Mouse (Mus musculus) activated CD4-positive, CD25-positive, alpha-beta regulatory T cell, adult 4 months (primary cell): ENCODE data around the gene Scrn3. TPM values are rescaled to one million over a fixed set of nuclear protein-coding genes. Genes with fewer than 3 reads are reported as not detected.

Experiments used
- ATAC-seq: one replicate; pipeline ENCODE4 v1.8.0; 2017
- polyA plus RNA-seq, 2 experiments: library from polyadenylated mRNA; unstranded; fragments of 100-300 nt; shearing (Covaris generic); gene quantifications; one replicate each; pipeline ENCODE4 v1.2.1; 2017

Gene Scrn3
- polyA plus RNA-seq, 2 experiments from 2014 or later: 5.9 to 7.6 TPM

DNA sequence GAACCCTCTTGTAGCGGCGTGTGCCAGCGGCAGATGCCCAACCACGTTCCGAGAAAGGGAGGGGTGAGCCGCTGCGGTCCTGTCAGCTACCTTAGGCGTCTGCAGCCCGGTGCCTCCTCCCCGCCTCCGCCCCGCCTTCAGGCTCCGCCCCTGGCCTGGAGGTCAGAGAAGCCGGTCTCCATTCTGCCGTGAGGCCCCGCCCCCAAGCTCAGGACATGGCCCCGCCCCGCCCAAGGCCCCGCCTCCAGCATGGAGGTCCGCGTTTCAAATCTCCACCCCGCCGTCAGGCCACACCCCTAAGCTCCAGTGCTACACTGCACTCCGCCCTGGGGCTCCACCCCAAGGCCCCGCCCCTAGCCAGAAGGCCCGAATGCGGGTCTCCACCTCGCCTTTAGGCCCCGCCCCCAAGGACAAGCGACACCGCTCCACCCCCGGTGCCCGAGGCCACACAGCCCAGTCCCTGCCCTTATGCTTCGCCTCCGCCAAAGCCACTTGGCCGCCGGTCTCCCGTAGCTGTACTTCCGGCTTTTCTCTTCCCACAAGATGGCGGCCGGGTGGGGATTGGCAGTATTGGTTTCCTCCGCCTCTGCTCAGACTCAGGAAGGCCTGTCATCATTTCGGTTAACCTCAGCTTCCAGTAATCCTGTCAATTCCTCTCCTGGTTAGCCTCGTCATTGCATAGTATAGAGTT, 74.1 kb downstream of the Scrn3 start, which contains the start of gene Gpr155:
Gene Gpr155, minus strand, starts transcription at position 217 of the 691 bp plus-strand sequence.
- ATAC-seq: peak; percentile 85

Other genes with a start within 250 kb of the Scrn3 start
- 100 to 1,000 TPM in 1 of 2 experiments, 10 to 100 TPM in 1; 79.2 to 103 TPM for gene Ola1, start 93.7 kb upstream of the Scrn3 start, polyA plus RNA-seq
- not detected for gene Sp9, start 40.7 kb upstream of the Scrn3 start, polyA plus RNA-seq
- 10 to 100 TPM; 14.5 to 29.3 TPM for gene Cir1, start 100 bp downstream of the Scrn3 start, polyA plus RNA-seq
- gene Gpr155, start 74.0 kb downstream of the Scrn3 start, polyA plus RNA-seq: 10 to 100 TPM; 15.1 to 19.5 TPM
- 10 to 100 TPM; 70.1 to 72.4 TPM for gene Wipf1, start 217.1 kb downstream of the Scrn3 start, polyA plus RNA-seq